Mouse (Mus musculus): Measurements from ENCODE around the gene Cilp.
A peak's percentile ranks its signal among the peaks of the same experiment; 100 is the strongest.
"Not testable (repeated sequence)": the region's sequence is repeated elsewhere in the genome, so short reads cannot be mapped to it uniquely, and the experiment has no call there.

The Cilp gene

GRCm38 (mm10) chr9:65264959-65265358 lies at the start of gene Cilp:
TSS of gene Cilp (plus strand) at chr9:65265180.
- no peak for DNase-seq (ENCODE audit: low read depth, low spot score)

GRCm38 (mm10) chr9:65215494-65216126 lies 49.4 kb upstream of the Cilp start:
- no peak for DNase-seq (ENCODE audit: low read depth, low spot score)

GRCm38 (mm10) chr9:65216972-65217371 lies 48.0 kb upstream of the Cilp start:
- no peak for DNase-seq (ENCODE audit: low read depth, low spot score)

- DNase-seq (ENCODE audit: low read depth, low spot score), result no peak
Measured at GRCm38 (mm10) chr9:65217661-65218060, 47.3 kb upstream of the Cilp start.

GRCm38 (mm10) chr9:65218916-65219315 lies 46.1 kb upstream of the Cilp start:
- no peak for DNase-seq (ENCODE audit: low read depth, low spot score)

- not testable (repeated sequence) for DNase-seq (ENCODE audit: low read depth, low spot score)
Measured at GRCm38 (mm10) chr9:65220398-65220797, 44.6 kb upstream of the Cilp start.

GRCm38 (mm10) chr9:65223927-65224326 lies 41.1 kb upstream of the Cilp start:
- DNase-seq (ENCODE audit: low read depth, low spot score), result no peak

- no peak for DNase-seq (ENCODE audit: low read depth, low spot score)
Measured at GRCm38 (mm10) chr9:65225795-65226194, 39.2 kb upstream of the Cilp start.

- DNase-seq (ENCODE audit: low read depth, low spot score), result no peak
Measured at GRCm38 (mm10) chr9:65230250-65230649, 34.7 kb upstream of the Cilp start.

GRCm38 (mm10) chr9:65231284-65231683 lies 33.7 kb upstream of the Cilp start:
- DNase-seq (ENCODE audit: low read depth, low spot score), result no peak

GRCm38 (mm10) chr9:65233243-65233985 lies 31.6 kb upstream of the Cilp start:
- no peak for DNase-seq (ENCODE audit: low read depth, low spot score)

GRCm38 (mm10) chr9:65234734-65235133 lies 30.2 kb upstream of the Cilp start:
- DNase-seq (ENCODE audit: low read depth, low spot score), result no peak

GRCm38 (mm10) chr9:65235601-65236000 lies 29.4 kb upstream of the Cilp start:
- DNase-seq (ENCODE audit: low read depth, low spot score), result no peak

GRCm38 (mm10) chr9:65237616-65238015 lies 27.4 kb upstream of the Cilp start:
- DNase-seq (ENCODE audit: low read depth, low spot score), result peak; percentile 26

GRCm38 (mm10) chr9:65238191-65238760 lies 26.7 kb upstream of the Cilp start:
- DNase-seq (ENCODE audit: low read depth, low spot score), result no peak

- no peak for DNase-seq (ENCODE audit: low read depth, low spot score)
Measured at GRCm38 (mm10) chr9:65239176-65239575, 25.8 kb upstream of the Cilp start.

- DNase-seq (ENCODE audit: low read depth, low spot score), result no peak
Measured at GRCm38 (mm10) chr9:65239731-65240130, 25.2 kb upstream of the Cilp start.

- no peak for DNase-seq (ENCODE audit: low read depth, low spot score)
Measured at GRCm38 (mm10) chr9:65240587-65240986, 24.4 kb upstream of the Cilp start.

- no peak for DNase-seq (ENCODE audit: low read depth, low spot score)
Measured at GRCm38 (mm10) chr9:65241973-65242372, 23.0 kb upstream of the Cilp start.

GRCm38 (mm10) chr9:65243249-65243648 lies 21.7 kb upstream of the Cilp start:
- no peak for DNase-seq (ENCODE audit: low read depth, low spot score)

GRCm38 (mm10) chr9:65244036-65244806 lies 20.8 kb upstream of the Cilp start:
- DNase-seq (ENCODE audit: low read depth, low spot score), result peak; percentile 28
